Mouse (Mus musculus): Measurements from ENCODE around the gene Cd200r3.

The Cd200r3 gene

GRCm38 (mm10) chr16:44943468-44943867 is at the start of gene Cd200r3:
Gene Cd200r3 (plus strand): TSS chr16:44943678.
- DNase-seq: no peak

DNA sequence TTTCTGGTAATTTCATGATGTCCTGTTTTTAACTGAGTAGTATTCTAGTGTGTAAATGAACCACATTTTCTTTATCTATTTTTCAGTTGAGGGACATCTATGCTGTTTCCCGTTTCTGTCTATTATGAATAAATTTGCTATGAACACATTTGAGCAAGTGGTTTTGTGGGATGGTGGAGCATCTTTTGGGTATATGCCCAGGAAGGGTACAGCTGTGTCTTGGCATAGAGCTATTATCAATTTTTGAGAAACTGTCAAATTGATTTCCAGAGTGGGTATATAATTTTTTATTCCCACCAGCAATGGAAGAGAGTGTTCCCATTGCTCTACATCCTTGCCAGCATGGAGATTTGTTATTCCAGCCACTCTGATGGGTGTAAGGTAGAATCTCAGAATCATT is 11.5 kb upstream of the Cd200r3 start:
- DNase-seq: no peak

DNA sequence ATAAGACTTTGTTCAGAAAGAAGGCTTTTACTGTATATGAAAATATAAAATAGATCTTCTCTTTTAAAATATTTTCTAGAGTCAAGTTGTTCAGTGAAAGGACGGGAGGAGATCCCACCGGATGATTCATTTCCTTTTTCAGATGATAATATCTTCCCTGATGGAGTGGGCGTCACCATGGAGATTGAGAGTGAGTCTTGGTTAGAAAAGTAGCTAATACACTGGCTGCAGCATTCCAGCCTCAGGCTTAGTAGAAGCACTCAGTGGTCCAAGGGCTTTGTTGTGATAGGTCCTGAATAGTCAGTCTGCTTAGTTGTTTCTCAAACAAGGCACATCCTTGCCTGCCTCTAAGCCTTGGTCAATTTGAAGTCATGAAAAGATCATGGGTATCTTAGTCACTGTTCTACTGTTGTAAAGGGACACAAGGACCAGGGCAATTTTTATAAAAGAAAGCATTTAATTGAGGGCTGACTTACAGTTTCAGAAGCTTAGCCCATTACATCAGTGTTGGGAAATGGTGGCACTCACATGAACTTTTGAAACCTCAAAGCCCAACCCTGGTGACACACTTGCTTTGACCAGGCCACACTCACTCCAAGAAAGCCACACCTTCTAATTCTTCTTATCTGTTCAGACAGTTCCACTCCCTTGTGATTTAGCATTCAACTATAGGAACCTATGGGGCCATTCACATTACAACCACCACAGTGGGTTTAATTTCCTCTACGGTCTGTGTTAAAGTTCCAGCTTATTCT is 8.1 kb downstream of the Cd200r3 start:
- no peak for DNase-seq

GRCm38 (mm10) chr16:44962296-44962695 is 18.8 kb downstream of the Cd200r3 start:
- DNase-seq: no peak

DNA sequence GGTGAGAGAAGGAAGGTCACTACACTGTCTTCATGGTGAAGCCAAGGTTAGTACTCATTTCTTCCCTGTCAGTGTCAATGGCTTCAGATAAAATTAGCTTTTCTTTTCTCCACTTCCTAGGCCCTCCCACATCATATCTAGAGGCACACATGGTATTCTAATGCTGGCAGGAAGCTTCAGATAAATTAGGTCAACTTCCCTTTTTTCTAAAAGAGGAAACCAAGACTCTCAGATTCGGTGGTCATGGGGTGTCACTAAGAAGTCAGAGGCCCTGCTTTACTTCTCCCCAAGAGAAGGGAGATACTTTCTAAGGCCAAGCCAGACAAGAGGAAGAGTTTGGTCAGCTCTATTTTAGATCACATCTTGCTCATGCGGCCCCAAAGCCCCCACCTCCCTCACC is 19.3 kb downstream of the Cd200r3 start:
- DNase-seq: no peak

- DNase-seq: no peak
These were observed 21.3 kb downstream of the Cd200r3 start for GRCm38 (mm10) chr16:44964526-44965374.

DNA sequence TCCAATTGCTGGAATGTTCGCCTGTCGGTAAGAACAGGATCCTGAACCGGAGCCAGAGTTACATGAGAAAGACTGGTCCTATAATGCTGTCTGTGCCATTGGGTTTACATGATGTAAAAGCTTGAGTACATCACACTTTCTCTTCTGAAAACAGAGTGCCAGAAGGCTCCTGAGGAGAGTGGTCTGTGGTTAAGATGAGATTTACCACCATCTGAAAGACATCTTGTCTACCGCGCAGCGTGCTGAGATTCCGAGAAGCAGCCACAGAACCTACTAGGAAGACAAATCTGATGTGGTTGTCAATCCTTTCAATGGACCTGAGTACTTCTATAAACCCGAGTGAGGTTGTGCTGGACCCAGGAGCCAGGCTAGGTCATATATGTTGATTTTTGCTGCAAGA is 21.9 kb downstream of the Cd200r3 start:
- DNase-seq: no peak

DNA sequence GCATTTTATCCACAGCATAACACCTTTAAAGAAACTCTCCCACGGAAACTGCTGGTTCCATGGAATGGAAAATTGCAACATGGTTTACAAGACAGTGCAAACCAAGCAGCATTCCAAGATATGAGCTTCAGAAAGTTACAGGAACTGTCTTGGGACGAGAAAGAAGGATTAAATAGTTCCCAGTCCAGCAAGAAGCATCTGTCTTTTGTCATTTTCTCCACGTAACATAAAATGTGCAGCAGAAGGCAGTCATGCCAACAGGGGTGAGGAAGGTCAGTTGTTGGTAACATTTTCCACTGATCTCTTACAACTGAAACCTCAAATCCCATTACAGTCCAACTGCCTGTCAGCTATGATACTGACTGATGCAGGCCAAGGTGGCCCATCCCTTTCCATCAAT is 22.4 kb downstream of the Cd200r3 start:
- peak; percentile 47 for DNase-seq

- no peak for DNase-seq
These were observed 23.4 kb downstream of the Cd200r3 start for GRCm38 (mm10) chr16:44966891-44967290.

DNA sequence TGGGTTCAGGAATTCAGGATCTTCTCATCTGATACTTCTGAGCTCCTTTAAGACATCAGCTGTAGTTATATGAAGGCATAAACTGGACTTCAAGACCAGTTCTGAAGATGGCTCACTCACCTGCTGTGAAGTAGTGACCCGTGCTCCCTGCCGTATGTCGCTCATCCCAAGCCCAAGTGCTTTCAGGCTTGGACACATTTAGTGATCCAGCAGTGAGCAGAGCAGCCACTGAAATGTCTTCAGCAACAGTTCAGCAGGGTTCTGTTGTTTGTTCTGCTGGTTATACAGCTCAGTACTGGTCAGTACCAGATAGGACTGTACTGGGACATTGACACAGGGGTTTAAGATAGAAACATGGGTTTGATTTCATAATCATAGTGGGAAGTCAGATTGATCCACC is 24.6 kb downstream of the Cd200r3 start:
- DNase-seq: no peak

- DNase-seq: no peak
These were observed 27.4 kb downstream of the Cd200r3 start for GRCm38 (mm10) chr16:44970925-44971324.

DNA sequence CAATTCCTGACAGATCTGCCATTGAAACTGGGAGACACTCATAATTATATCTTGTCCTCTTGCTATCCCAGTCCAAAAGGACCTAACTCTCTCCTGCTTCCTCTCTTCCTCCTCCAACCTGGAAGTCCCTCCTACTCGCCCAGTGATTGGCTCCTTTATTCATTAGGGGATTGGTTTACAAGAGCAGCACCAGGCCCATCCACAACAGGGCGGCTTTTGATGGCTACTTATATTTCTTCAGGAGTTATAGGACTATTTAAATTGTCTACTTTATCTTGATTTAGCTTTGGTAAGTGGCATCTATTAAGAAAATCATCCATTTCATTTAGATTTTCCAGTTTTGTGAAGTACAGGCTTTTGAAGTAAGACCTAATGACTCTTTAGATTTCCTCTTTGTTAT is 30.6 kb downstream of the Cd200r3 start:
- no peak for DNase-seq

GRCm38 (mm10) chr16:44976081-44976480 is 32.6 kb downstream of the Cd200r3 start:
- no peak for DNase-seq

DNA sequence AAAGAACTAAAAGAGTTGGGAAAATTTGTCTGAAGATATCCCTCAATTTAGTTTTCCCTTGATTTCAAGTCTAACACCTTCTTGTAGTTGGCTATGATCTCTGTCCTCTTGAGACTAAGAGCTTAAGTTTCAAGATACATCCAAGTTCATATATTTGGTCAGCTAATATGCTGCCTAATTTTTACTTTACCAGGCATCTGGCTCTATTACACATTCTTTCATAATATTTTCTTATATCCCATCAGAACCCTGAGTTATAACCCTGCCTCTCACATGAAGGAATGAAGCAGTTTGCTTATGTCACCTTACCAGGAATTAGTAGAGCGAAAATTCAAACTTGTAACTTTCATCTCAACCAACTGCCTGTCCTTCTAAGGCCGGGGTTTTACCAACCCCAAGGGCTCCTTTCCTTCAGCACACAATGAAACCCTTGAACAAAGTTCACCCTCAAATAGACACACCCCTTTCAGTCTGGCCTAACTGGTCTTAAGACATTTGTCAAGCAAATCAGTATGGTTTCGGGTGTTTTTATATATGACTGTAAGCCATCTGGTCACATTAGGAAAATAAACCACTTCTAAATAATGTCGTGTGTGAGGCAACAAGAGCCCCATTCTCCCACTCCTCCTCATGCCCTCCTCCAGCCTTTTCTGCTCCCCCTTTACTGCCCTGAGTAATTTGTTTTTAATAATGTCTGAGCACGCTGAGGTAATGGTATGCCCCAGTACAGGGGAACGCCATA is 33.6 kb downstream of the Cd200r3 start:
- no peak for DNase-seq

DNA sequence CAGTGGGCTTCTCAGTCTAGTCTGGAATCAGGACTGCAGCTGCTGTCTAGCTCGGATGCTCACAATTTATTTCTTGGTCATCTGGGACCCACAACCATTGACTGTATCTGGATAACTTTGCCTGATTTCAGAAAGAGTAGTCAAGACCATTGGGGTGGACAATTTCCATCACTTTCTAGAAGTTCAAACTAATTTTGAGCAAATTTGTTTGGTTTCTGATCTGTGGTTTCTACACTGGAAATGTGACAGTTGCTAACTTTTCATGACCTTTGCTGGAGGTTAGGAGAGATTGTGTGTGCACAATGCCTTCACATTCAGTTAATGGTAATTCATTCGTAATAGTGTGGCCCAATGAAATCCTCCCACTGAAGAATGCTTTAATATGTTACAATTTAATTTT is 34.7 kb downstream of the Cd200r3 start:
- DNase-seq: no peak

GRCm38 (mm10) chr16:44979355-44979896 is 35.9 kb downstream of the Cd200r3 start:
- DNase-seq: no peak

DNA sequence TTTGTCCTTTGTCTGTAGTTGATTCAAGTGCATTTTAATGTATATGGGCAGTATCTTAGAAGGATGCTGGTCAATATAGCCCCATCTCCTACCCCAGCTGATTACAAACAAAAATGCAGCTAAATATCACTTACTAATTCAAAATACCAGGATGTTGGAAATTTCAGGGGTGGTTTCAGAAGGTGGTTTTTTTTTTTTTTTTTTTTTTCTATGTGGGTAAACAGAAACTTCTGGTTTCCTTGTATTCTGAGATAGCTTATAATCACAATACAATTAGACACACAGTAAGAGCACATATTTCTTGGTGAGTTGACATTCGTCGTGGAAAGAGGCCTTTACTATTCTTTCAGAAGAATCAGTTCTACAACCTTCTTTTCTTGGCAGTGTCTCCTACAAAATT is 39.5 kb downstream of the Cd200r3 start:
- no peak for DNase-seq

GRCm38 (mm10) chr16:44983379-44984060 is 40.0 kb downstream of the Cd200r3 start:
- DNase-seq: no peak

DNA sequence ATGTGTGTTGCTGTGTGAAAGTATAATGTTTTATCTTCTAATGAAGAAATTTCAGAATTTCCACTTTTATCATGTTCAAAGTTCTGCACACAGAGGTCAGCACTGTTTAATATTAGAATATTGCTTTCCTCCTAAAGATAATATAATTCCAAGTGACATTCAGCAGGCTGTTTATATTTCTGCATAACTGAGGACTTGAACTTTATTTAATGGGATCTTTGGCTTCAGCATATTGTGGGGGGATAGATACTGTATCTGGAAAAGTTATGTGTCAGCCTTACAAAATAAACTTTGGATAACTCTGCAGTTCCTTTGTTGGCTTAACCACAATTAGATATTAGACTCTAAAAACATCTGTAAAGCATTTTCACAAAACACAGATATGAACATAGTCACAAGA is 40.6 kb downstream of the Cd200r3 start:
- DNase-seq: no peak

DNA sequence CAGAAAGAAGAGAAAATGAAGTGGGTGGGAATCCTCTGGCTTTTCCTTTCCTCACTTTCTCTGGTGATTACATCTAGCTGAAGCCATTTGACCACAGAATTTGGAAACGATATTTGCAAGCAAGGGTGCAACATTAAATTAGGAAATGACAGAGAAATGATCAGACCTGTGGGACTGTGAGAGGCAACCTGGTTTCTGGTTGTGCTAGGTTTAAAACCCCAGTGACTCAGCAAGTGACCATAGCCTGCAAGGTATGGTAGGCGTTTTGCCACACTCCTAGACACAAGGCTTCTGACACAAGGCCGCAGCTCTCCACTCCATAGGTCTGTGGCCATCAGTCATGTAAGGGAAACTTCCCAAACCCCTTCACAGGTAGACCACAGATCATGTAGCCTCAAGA is 41.4 kb downstream of the Cd200r3 start:
- no peak for DNase-seq

DNA sequence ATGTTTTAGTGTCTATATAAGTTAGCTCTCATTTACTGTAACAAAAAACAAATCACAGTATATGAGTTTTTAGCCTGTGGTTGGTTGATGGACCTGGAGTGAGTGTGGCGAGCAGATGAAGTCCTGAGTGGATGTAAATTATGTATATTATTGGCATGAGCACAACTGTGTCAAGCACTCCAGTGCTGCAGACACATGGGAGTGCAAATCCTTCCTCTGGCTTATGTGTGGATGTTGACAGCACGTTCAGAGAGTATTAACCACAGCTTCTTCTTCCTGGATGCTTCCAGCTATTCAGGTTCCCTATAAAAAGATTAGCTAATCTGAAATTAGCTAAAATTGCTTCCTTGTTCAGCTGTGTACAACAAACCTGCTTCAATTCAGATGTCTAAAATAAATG is 42.6 kb downstream of the Cd200r3 start:
- no peak for DNase-seq

DNA sequence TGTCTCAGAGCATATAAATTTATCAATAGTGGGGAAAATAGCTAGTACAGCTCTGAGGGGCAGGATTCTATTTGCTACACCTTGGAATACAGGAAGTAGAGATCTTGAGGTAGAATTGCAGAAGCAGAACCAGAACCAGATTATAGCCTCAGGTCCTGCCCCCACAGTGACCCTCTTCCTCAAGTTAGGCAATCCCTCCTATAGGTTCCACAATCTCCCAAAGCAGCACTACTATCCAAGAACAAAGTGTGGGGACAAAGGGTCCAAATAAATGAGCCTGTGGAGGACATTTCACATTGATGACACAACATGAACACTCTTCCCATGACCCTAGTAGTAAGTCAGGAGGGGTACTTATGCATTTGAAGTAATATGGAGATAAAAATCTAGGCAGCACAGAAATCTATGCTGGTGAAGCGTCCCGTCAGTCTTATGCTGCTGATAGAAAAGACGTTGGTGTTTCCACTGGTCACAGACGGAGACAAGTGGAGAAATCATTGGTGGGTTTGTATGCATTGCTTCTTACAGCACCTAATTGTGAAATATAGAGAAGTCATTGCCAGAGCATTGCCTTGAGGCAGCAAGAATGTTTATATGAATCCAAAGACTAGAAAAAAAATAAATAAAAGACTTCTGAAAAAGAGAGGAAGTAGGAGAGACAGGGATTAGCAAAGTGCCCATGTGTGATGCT is 45.3 kb downstream of the Cd200r3 start:
- no peak for DNase-seq
